Mouse (Mus musculus) neutrophil, adult 83 days (primary cell): ENCODE results near the gene Gc. TPM values are rescaled to one million over a fixed set of nuclear protein-coding genes. Genes with fewer than 3 reads are reported as not detected.

Experiments
- total RNA-seq, 2 experiments: library from RNA; stranded (reverse); gene quantifications; one replicate each; pipeline ENCODE4 v1.2.4; 2023

Gc gene
- not detected for total RNA-seq

DNA sequence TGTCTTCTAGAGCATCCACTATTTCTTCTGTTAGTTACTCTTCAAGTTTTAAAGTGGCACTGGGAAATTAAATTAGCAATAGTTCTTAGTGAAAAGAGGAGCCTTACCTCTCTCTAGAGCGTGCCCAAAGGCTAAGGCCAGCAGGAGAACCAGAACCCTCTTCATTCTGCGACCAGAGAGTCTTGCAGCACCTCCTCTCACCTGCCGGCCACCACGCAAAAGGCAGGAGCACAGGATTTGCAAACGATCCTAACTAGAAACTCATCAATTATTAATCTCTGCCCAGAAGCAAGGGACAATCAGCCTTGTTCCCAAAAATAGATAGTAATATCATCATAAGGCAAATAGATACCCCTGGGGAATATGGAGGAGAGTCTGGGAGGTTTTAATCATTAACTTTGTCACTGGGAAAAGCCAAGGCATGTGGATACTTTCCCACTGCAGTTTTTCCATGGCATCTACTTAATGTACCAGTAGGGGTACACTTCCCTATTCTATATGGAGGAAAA, at the start of gene Gc:
Gene Gc (minus strand): TSS at position 345 of the 509 bp plus-strand sequence.

Other genes starting within 250 kb of the Gc start
- gene Npffr2, start 69.5 kb upstream of the Gc start, total RNA-seq = not detected